ENCODE assay signal across 21 mouse cellular contexts in the genomic region with DNA sequence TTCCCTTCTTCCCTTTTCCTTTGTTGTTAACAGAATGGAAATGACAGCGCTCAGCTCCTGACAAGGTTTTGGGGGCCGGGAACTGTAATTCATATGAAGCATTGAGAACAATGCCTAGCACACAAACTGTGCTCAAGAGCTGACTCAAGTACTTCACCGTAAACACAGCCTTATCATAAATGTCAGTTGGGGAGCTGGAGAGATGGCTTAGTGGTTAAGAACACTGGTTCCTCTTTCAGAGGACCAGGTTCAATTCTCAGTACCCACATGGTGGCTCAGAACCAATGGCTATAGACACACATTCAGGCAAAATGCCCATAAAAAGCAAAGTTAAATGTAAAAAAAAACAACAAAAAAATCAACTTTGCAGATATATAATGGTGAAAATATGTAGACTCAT. TPM values are rescaled to one million over a fixed set of nuclear protein-coding genes. Genes with fewer than 3 reads are reported as not detected.
A peak's percentile ranks its signal among the peaks of the same experiment; 100 is the strongest.
DNase-seq lines count a peak whose midpoint lies in the region; ATAC-seq and TF ChIP-seq lines count a peak whose summit lies in the region.
"Had no signal": no experiment of that assay in that cellular context is flagged by ENCODE, and none has a peak within 500 bp of the region (broad histone marks: within the 10 kb centered on the region; RNA-seq: fewer than 3 reads in every experiment).

No protein-coding gene starts in this region.

- no peak for TF ChIP-seq CTCF in layer of hippocampus, adult 2 months (conservative IDR thresholded peaks at IDR 0.05)

- DNase-seq in 416B (ENCODE audit: low read depth) (peak; percentile 18), MEL-GATA-1-ER (ENCODE audit: extremely low read depth, low read depth) (peak; percentile 91)
- no peak for DNase-seq in forebrain, embryonic 10.5 days (ENCODE audit: extremely low spot score, low spot score)
- DNase-seq in cerebellum, adult 11-12 months, result no peak
- DNase-seq in layer of hippocampus, adult 2 months (ENCODE audit: low spot score in 2 of 2), result no peak
- DNase-seq: adrenal gland, adult 2 months; adrenal gland, postnatal 10 days; adrenal gland, postnatal 25 days; cerebellum, adult 11 months; cerebellum, adult 2 months; cerebellum, adult 9-10 months; cerebellum, postnatal 10 days; cerebellum, postnatal 25 days; embryo, embryonic 11 days; forebrain, postnatal 0 days had no signal

- no peaks in the 10 kb centered on the region for H3K9me3 ChIP-seq in forebrain, embryonic 10.5 days
- H3K9me3 ChIP-seq: embryonic facial prominence, embryonic 13.5 days; embryonic facial prominence, embryonic 15.5 days; forebrain, embryonic 13.5 days; forebrain, embryonic 15.5 days had no signal

- H3K36me3 ChIP-seq in forebrain, embryonic 10.5 days (replicated peaks), result no peaks in the 10 kb centered on the region
- H3K36me3 ChIP-seq: embryonic facial prominence, embryonic 13.5 days; embryonic facial prominence, embryonic 15.5 days; forebrain, embryonic 15.5 days had no signal

- WGBS in forebrain, embryonic 10.5 days, result 94% methylated on average over 3 of the region's 3 CpGs

- peaks cover 26% of the 10 kb centered on the region for H3K4me1 ChIP-seq in forebrain, embryonic 10.5 days
- H3K4me1 ChIP-seq: embryonic facial prominence, embryonic 15.5 days had no signal

- no peak overlapping the region for H3K27ac ChIP-seq in forebrain, embryonic 10.5 days
- no peak overlapping the region for H3K27ac ChIP-seq in layer of hippocampus, adult 2 months
- H3K27ac ChIP-seq: embryonic facial prominence, embryonic 13.5 days; embryonic facial prominence, embryonic 15.5 days; forebrain, embryonic 13.5 days; forebrain, embryonic 15.5 days had no signal

- peaks cover 19% of the 10 kb centered on the region for H3K27me3 ChIP-seq in forebrain, embryonic 10.5 days (ENCODE audit: poor library complexity, severe bottlenecking)
- H3K27me3 ChIP-seq: forebrain, embryonic 15.5 days had no signal

- H3K4me3 ChIP-seq in forebrain, embryonic 10.5 days, result no peak overlapping the region
- no peak overlapping the region for H3K4me3 ChIP-seq in layer of hippocampus, adult 2 months
- H3K4me3 ChIP-seq: embryonic facial prominence, embryonic 13.5 days; embryonic facial prominence, embryonic 15.5 days; erythroblast, embryonic 14.5 days; forebrain, embryonic 13.5 days; forebrain, embryonic 15.5 days had no signal

- peak; percentile 56; the same call in 1 of the 2 replicates for ATAC-seq in granulocyte monocyte progenitor cell, adult 5-6 weeks (replicated peaks; ENCODE audit: poor library complexity, severe bottlenecking)
- ATAC-seq: forebrain, embryonic 15.5 days; forebrain, postnatal 0 days had no signal

RNA-seq across cellular contexts. Expression of gene Prdm1, which starts 52.9 kb away (rescaled TPM):
- total RNA-seq in granulocyte monocyte progenitor cell, adult 5-6 weeks (2014; fragmentation: Nextera tagmentation), result not detected in 2 replicates
- total RNA-seq in granulocyte monocyte progenitor cell, adult 5-6 weeks (2017), result 1.7 TPM in 1 of 2 replicates, not detected in the other
- 0.73 and 1.2 TPM in 2 replicates for polyA plus RNA-seq in forebrain, embryonic 10.5 days (2016; fragmentation: Nextera tagmentation; extraction: Ambion mirVana)
- total RNA-seq in layer of hippocampus, adult 2 months (2021), result under 1 TPM; 0.34 to 0.72 TPM
- polyA plus RNA-seq: erythroblast, embryonic 14.5 days had no signal

Comparison
In these comparisons a context has a peak if more than half of its experiments do, and no peak if none do; other contexts are left out.
1. DNase-seq: peak in 416B (single experiment) and MEL-GATA-1-ER (single experiment); none in forebrain, embryonic 10.5 days (single experiment), cerebellum, adult 11-12 months (single experiment) and layer of hippocampus, adult 2 months (0 of 2).